In genomic region chr5:111075841-111076240, GRCm38 (mm10) we compare ENCODE assay signal across 16 mouse cellular contexts.
"Had no signal": no experiment of that assay in that cellular context is flagged by ENCODE, and none has a peak within 500 bp of the region (broad histone marks: within the 10 kb centered on the region; RNA-seq: fewer than 3 reads in every experiment).

No protein-coding gene starts in this region.

- H3K27me3 ChIP-seq: limb, embryonic 13.5 days; liver, embryonic 12.5 days; liver, embryonic 15.5 days; lung, embryonic 15.5 days; midbrain, embryonic 13.5 days had no signal

- H3K4me2 ChIP-seq: limb, embryonic 13.5 days; liver, embryonic 12.5 days; liver, embryonic 15.5 days; lung, embryonic 15.5 days; midbrain, embryonic 13.5 days had no signal

- H3K9ac ChIP-seq: limb, embryonic 13.5 days; liver, embryonic 12.5 days; liver, embryonic 15.5 days; lung, embryonic 15.5 days; midbrain, embryonic 13.5 days had no signal

- H3K4me1 ChIP-seq: liver, embryonic 15.5 days had no signal

- H3K27ac ChIP-seq: layer of hippocampus, adult 2 months; limb, embryonic 10.5 days; limb, embryonic 13.5 days; liver, embryonic 12.5 days; liver, embryonic 15.5 days; lung, embryonic 15.5 days; midbrain, embryonic 10.5 days; midbrain, embryonic 13.5 days had no signal

- H3K36me3 ChIP-seq: limb, embryonic 10.5 days; liver, embryonic 12.5 days; liver, embryonic 15.5 days; lung, embryonic 15.5 days; midbrain, embryonic 10.5 days; midbrain, embryonic 13.5 days had no signal

- H3K4me3 ChIP-seq: layer of hippocampus, adult 2 months; limb, embryonic 10.5 days; limb, embryonic 13.5 days; liver, embryonic 12.5 days; liver, embryonic 15.5 days; lung, embryonic 15.5 days; midbrain, embryonic 10.5 days; midbrain, embryonic 13.5 days had no signal

- H3K9me3 ChIP-seq: limb, embryonic 10.5 days; limb, embryonic 13.5 days; liver, embryonic 12.5 days; liver, embryonic 15.5 days; lung, embryonic 15.5 days; midbrain, embryonic 13.5 days had no signal

- ATAC-seq: liver, embryonic 12.5 days; midbrain, embryonic 13.5 days had no signal

- DNase-seq: kidney, postnatal 14 days; layer of hippocampus, adult 9-11 months; liver; lung, adult 18-20 months; lung, postnatal 10 days; lung, postnatal 36 days; thymus, adult 18-20 months; thymus, postnatal 36 days had no signal
